8 mouse cellular contexts compared by ENCODE assay signal in the genomic region with DNA sequence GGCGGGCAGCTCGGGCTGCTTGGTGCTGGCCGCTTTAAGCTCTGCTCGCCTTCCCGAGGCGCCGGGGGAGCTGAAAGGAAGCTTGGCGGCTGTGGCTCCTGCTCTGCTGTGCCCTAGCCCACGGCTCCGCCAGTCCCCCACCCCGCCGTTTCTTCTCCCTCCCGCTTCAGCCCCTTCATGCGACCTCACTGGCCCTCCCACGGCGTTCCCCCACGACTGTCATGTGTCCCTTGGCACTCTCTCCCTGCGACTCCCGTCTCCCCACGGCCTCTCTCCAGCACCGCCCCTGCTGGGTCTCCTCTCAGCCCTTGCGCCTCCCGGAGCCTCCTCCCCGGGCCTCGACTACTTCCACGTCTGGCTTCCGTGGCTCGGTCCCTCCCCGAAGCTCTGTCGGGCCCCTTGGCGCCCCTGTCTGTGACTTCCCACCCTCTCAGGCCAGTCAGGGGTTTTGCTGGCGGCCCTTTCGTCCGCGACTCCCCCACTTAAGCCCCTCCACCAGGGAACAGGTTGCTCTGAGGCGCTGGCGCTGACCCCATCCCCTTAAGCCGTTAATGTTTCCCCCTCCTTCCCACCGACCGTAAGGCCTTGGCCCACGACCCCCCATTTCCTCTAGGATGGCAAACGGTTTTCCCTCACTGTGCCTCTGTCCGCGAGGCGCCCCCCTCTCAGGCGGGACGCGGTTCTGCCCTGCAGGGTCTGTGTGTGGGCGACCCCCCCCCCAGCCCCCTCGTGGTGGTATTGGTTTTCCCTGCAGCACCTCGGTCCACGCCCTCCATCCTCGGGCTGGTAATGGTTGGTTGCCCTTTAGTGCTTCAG. TPM values are rescaled to one million over a fixed set of nuclear protein-coding genes. Genes with fewer than 3 reads are reported as not detected.
DNase-seq lines count a peak whose midpoint lies in the region; ATAC-seq and TF ChIP-seq lines count a peak whose summit lies in the region.

No protein-coding gene starts in this region.

- no peaks in the 10 kb centered on the region for H3K4me1 ChIP-seq in hindbrain, embryonic 12.5 days
- peaks cover 0 to 5% of the 10 kb centered on the region in 2 experiments; a peak in 2 of 4 replicates for H3K4me1 ChIP-seq in liver, embryonic 14.5 days (replicated peaks; ENCODE audit: control insufficient read depth in 2 of 2, insufficient read depth in 2 of 2, low read length in 1 of 2)

- no peaks in the 10 kb centered on the region for H3K9me3 ChIP-seq in hindbrain, embryonic 12.5 days (replicated peaks)
- H3K9me3 ChIP-seq in liver, embryonic 14.5 days (ENCODE audit: control insufficient read depth, low read length): no peaks in the 10 kb centered on the region

- peak overlapping the region; percentile 57 for H3K9ac ChIP-seq in hindbrain, embryonic 12.5 days
- H3K9ac ChIP-seq in liver, embryonic 14.5 days (replicated peaks): peak overlapping the region; percentile 71

- peak overlapping the region; percentile 85 for H3K4me2 ChIP-seq in hindbrain, embryonic 12.5 days (replicated peaks)
- H3K4me2 ChIP-seq in liver, embryonic 14.5 days (ENCODE audit: low read depth): peak overlapping the region; percentile 82

- H3K36me3 ChIP-seq in hindbrain, embryonic 12.5 days: no peaks in the 10 kb centered on the region
- H3K36me3 ChIP-seq in liver, embryonic 14.5 days (replicated peaks; ENCODE audit: control insufficient read depth, insufficient read depth, low read depth): no peaks in the 10 kb centered on the region

- H3K4me3 ChIP-seq in hindbrain, embryonic 12.5 days: peak overlapping the region; percentile 59
- H3K4me3 ChIP-seq in liver, embryonic 14.5 days (ENCODE audit: insufficient read depth in 1 of 2, low read depth in 2 of 2, low read length in 2 of 2): peak overlapping the region; percentile 72 to 80

- TF ChIP-seq CTCF in liver, embryonic 14.5 days (IDR thresholded peaks at IDR 0.05; ENCODE audit: low read depth): no peak

- H3K27me3 ChIP-seq in hindbrain, embryonic 12.5 days: no peaks in the 10 kb centered on the region
- no peaks in the 10 kb centered on the region for H3K27me3 ChIP-seq in liver, embryonic 14.5 days (ENCODE audit: control insufficient read depth, insufficient read depth, low read length)

- peak; percentile 79 for ATAC-seq in erythroid progenitor cell, adult 5-6 weeks (replicated peaks; ENCODE audit: low FRiP score, poor library complexity, severe bottlenecking)
- ATAC-seq in hindbrain, embryonic 12.5 days (ENCODE audit: low FRiP score): peak; percentile 87
- peak; percentile 83 for ATAC-seq in liver, embryonic 14.5 days (ENCODE audit: insufficient read depth)

- peak overlapping the region; percentile 58; the same call in 1 of the 2 replicates for H3K27ac ChIP-seq in hindbrain, embryonic 12.5 days
- peak overlapping the region; percentile 10; the same call in 1 of the 2 replicates for H3K27ac ChIP-seq in liver, embryonic 14.5 days

- WGBS in hindbrain, embryonic 12.5 days: 21% methylated on average over 47 of the region's 53 CpGs
- 13% methylated on average over 43 of the region's 53 CpGs for WGBS in liver, embryonic 14.5 days (ENCODE audit: insufficient replicate concordance)

- no peak for TF ChIP-seq EP300 in liver, embryonic 14.5 days (IDR thresholded peaks at IDR 0.05; ENCODE audit: low read depth)

- DNase-seq in kidney, adult 11 months: peak; percentile 13
- DNase-seq in kidney, adult 9 months: no peak
- DNase-seq in adrenal gland, postnatal 25 days: peak; percentile 16
- DNase-seq in liver, embryonic 14.5 days (ENCODE audit: low read depth in 3 of 3, low spot score in 3 of 3): no peak
- peak; percentile 43 for DNase-seq in neural tube, embryonic 10.5 days (ENCODE audit: extremely low spot score, low spot score)
- peak; percentile 49 for DNase-seq in testis, postnatal 14 days (ENCODE audit: low spot score)

RNA-seq across cellular contexts. Expression of a gene that starts 0.8 kb away (rescaled TPM):
- 11.8 and 12.2 TPM in 2 replicates for total RNA-seq in adrenal gland, postnatal 25 days (2021)
- total RNA-seq in erythroid progenitor cell, adult 5-6 weeks (2015; ENCODE audit: low replicate concordance): 11.3 and 11.9 TPM in 2 replicates
- 1.2 and 3.7 TPM in 2 replicates for total RNA-seq in erythroid progenitor cell, adult 5-6 weeks (2017; ENCODE audit: low replicate concordance)
- 17.2 and 21.9 TPM in 2 replicates for polyA plus RNA-seq in hindbrain, embryonic 12.5 days (2016; fragmentation: Nextera tagmentation; extraction: Ambion mirVana)
- 5.2 and 6.8 TPM in 2 replicates for polyA plus RNA-seq in liver, embryonic 14.5 days (2012; rRNA removed)
- 9.5 and 9.8 TPM in 2 replicates for polyA plus RNA-seq in liver, embryonic 14.5 days (2014; fragmentation: Nextera tagmentation; extraction: Ambion mirVana)

Comparison
In these comparisons a context has a peak if more than half of its experiments do, and no peak if none do; other contexts are left out.
1. DNase-seq: peak in kidney, adult 11 months (single experiment), adrenal gland, postnatal 25 days (single experiment), neural tube, embryonic 10.5 days (single experiment) and testis, postnatal 14 days (single experiment); none in kidney, adult 9 months (single experiment) and liver, embryonic 14.5 days (0 of 3).
2. Peak in every context shown above with its lines, with median percentiles within 50 percentile points of each other: ATAC-seq.